Mouse (Mus musculus) MEL (cell line): Measurements from ENCODE around the gene Wdr18.
"Not testable (repeated sequence)": the region's sequence is repeated elsewhere in the genome, so short reads cannot be mapped to it uniquely, and the experiment has no call there.

Source experiments
- CHD2 ChIP-seq: IDR thresholded peaks from 2 replicates; pipeline ENCODE4 v1.6.1; 2011; ENCODE audit warnings: low read length, improper control_type of control experiment
- CTCF ChIP-seq, 3 experiments: IDR thresholded peaks in 2 of 3; conservative IDR thresholded peaks in 1 of 3; 2 replicates each; pipeline ENCODE4 v1.5.1; 2011 to 2012; ENCODE audit warnings: low read length in 3 of 3, low read depth in 2 of 3, mild to moderate bottlenecking in 2 of 3, improper control_type of control experiment in 1 of 3, inconsistent platforms in 1 of 3, mixed read lengths in 1 of 3, moderate library complexity in 1 of 3; ENCODE audit not compliant: control insufficient read depth in 1 of 3, insufficient read depth in 1 of 3, poor library complexity in 1 of 3, severe bottlenecking in 1 of 3
- EP300 ChIP-seq, 2 experiments: IDR thresholded peaks; 2 replicates each; pipeline ENCODE4 v1.6.1; 2011; ENCODE audit warnings: improper control_type of control experiment in 2 of 2, low read length in 2 of 2, low read depth in 1 of 2, mild to moderate bottlenecking in 1 of 2
- GATA1 ChIP-seq: IDR thresholded peaks from 2 replicates; pipeline ENCODE4 v1.6.1; 2011; ENCODE audit warnings: low read depth, low read length, improper control_type of control experiment
- JUND ChIP-seq: IDR thresholded peaks from 2 replicates; pipeline ENCODE4 v1.6.1; 2011; ENCODE audit warnings: low read depth, mild to moderate bottlenecking, improper control_type of control experiment, low read length
- MAX ChIP-seq: IDR thresholded peaks from 2 replicates; pipeline ENCODE4 v1.6.1; 2011; ENCODE audit warnings: low read length, improper control_type of control experiment
- NRF1 ChIP-seq: IDR thresholded peaks from 2 replicates; pipeline ENCODE4 v1.6.1; 2014; ENCODE audit warnings: low read depth, mild to moderate bottlenecking, inconsistent platforms, low read length, improper control_type of control experiment, moderate library complexity; ENCODE audit not compliant: poor library complexity, insufficient read depth, severe bottlenecking
- POLR2A ChIP-seq, 2 experiments: IDR thresholded peaks; 2 replicates each; pipeline ENCODE4 v1.6.1; 2011 to 2012; ENCODE audit warnings: low read length in 2 of 2, mild to moderate bottlenecking in 2 of 2, control low read depth in 1 of 2, improper control_type of control experiment in 1 of 2, low read depth in 1 of 2, moderate library complexity in 1 of 2; ENCODE audit not compliant: control insufficient read depth in 1 of 2, insufficient read depth in 1 of 2, poor library complexity in 1 of 2
- POLR2AphosphoS2 ChIP-seq: IDR thresholded peaks from 2 replicates; pipeline ENCODE4 v1.6.1; 2011; ENCODE audit warnings: low read length, improper control_type of control experiment
- SMC3 ChIP-seq: IDR thresholded peaks from 2 replicates; pipeline ENCODE4 v1.6.1; 2011; ENCODE audit warnings: low read depth, low read length, improper control_type of control experiment
- ZNF384 ChIP-seq: IDR thresholded peaks from 2 replicates; pipeline ENCODE4 v1.6.1; 2012; ENCODE audit warnings: low read depth, mild to moderate bottlenecking, inconsistent platforms, low read length, improper control_type of control experiment

GRCm38 (mm10) chr10:79959412-79959811 lies 540 bp upstream of the Wdr18 start:
- not testable (repeated sequence) for TF ChIP-seq CTCF (IDR thresholded peaks at IDR 0.05 in 2 of 3, conservative IDR thresholded peaks at IDR 0.05 in 1 of 3; ENCODE audit: control insufficient read depth in 1 of 3, insufficient read depth in 1 of 3, low read depth in 2 of 3, low read length in 3 of 3, poor library complexity in 1 of 3, severe bottlenecking in 1 of 3); GATA1; POLR2A (IDR thresholded peaks at IDR 0.05; ENCODE audit: control insufficient read depth in 1 of 2, insufficient read depth in 1 of 2, low read depth in 1 of 2, low read length in 2 of 2, poor library complexity in 1 of 2); POLR2AphosphoS2; MAX; EP300 (IDR thresholded peaks at IDR 0.05; ENCODE audit: low read depth in 1 of 2, low read length in 2 of 2); CHD2; NRF1; JUND; ZNF384; SMC3
